Mouse (Mus musculus): ENCODE results near the gene Atxn7l1.

Atxn7l1 gene

DNA sequence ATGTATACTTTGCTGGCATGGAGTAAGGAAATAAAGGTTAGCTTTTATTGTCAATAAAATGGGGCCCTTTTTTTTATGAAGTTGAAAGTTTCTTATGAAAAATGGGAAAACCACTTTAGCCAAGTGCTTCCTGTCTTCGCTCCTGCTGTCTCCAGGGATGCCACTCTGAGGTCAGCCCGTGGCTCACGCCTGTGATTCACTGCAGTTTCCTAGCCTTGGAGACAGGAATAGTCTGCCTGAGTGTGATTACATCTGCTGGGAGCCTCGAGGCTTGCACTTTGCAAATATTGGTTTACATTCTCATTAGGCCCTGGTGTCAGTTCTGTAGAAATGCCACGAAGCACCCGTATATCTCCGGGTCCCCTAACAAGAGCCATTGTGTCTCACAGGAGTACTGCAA lies 74.7 kb downstream of the Atxn7l1 start:
- in situ Hi-C loops (cut with MboI, MseI), result loop anchor here (25.0 kb wide), 1 partner anchor 665 kb away; no protein-coding TSS in a partner anchor

DNA sequence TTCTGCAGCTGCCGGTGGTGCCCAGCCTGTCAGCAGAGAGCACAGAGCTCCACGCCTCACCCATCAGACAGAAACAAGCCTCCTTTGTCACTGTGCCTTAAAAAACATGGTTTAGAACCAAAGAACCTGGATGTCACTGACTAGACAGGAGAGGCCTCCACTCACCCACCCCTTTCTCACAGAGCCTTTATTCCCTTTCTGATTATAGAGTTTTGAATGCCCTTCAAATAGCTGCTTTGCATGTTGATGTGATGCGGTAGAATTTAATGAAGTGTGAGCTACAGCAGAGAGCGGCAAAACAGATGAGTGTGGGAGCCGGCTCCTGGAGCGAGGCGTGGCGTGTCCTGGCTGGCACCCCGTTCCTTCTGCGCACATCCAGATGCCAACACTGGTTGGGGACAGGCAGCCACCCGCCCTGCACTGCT lies 77.6 kb downstream of the Atxn7l1 start:
- in situ Hi-C loops (cut with MboI, MseI), result no loop called here

DNA sequence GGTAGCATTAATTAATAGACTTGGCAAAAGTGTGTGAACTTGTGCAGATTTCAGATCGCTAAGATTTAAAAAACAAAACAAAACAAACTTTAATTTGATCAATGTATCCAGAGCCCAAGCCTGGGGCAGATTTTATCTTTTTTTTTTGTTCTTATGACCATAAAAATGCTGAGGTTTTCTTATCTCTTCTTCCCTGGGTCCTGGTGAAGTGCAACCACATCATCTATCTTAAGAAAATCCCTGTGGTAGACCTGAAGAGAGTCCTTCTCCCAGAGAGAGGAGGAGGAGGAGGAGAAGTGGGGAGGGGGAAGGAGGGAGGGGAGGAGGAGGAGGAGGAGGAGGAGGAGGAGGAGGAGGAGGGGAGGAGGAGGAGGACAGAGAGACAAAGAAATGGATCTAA lies 78.5 kb downstream of the Atxn7l1 start:
- in situ Hi-C loops (cut with MboI, MseI), result no loop called here

DNA sequence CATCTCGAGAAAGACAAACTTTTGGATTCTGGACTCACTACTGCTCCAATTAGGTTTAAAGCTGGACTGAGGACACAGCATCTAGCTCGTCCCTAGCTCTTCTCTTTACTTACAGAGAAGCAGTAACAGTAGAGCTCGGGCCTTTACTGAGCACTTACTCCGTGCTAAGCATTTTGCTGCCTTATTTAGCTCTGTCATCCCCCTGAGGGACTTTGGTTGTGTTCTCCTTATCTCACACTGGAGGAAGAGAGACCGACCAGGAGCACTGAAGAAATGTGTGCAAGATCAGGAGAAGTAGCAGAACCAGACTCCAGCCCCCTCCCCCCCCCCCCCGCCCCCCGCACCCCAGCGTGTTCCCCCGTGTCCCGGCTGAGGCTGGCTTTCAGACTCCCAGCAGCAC lies 79.1 kb downstream of the Atxn7l1 start:
- in situ Hi-C loops (cut with MboI, MseI), result no loop called here

DNA sequence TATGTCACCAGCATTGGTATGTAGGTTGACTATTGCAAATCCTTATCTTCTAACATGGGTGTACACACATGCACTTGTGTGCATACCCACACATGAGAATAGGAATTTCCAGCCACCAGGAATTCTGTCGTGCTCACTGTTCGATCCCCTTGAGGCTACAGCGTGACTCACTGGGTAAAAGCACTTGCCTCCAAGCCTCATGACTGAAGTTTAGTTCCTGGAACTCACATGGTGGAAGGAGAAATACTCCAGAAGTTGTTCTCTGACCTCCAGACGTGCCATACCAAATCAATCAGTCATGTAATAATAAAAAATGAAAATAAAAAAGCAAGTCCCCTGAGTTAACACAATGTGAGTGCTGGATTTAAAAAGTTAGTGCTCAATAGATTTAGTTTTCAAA lies 87.8 kb downstream of the Atxn7l1 start:
- in situ Hi-C loops (cut with MboI, MseI), result no loop called here

DNA sequence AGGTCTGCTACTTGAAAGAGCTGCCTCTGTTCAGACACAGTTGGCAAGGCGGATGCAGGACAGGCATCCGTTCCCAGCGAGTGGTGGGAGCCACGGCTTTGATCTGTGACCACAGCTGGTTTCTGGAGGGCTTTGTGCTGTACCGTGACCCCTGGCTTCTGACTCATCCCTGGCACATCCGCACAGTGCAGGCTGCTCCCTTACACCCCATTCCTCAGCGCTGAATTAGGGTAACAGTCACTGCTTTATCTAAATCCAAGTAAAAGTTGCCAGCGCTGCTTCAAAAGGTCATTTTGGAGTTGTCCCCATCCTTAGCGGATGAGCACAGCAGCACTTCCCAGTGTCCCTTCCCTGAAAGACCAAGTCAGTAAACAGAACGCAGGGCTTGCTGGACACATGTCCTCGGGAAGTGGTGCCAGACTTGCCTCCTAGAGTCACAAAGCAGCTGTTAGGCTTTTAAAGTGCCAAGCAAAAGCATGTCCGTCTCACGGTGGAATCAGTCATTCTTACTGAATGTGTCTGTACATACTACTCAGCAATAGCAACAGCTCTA lies 88.4 kb downstream of the Atxn7l1 start:
- in situ Hi-C loops (cut with MboI, MseI), result no loop called here

DNA sequence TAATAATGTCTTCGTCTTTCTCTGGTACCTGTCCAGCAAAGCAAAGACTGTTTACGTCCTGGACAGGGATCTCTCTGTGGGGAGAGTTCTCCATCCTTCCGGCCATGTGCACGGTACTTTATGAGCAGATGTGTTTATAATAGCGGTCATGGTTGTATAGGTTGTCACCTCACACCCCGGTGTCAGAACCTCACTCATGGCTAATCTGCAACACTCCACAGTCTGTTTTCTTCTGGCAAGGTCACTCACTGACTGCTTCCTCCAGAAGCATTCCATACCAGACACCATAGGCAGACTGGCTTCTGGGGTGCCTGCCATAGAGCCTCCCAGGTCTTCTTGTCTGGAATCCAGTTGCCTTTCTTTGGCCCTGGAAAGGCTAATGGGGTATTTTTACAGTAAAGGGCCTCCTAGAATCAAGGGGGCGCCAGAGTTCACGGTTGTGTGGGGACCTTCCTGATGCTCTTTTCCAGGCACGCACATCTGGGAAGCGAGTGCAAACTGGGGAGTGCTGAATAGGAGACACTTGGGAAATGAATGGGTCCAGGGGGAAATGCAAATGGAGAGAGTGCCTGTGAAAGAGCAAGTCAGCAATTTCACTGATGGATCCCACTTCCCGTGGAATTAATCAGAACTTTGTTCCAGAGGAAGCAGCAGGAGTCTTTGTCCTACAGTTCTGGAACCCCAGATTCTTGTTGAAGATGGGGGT lies 89.0 kb downstream of the Atxn7l1 start:
- in situ Hi-C loops (cut with MboI, MseI), result no loop called here

DNA sequence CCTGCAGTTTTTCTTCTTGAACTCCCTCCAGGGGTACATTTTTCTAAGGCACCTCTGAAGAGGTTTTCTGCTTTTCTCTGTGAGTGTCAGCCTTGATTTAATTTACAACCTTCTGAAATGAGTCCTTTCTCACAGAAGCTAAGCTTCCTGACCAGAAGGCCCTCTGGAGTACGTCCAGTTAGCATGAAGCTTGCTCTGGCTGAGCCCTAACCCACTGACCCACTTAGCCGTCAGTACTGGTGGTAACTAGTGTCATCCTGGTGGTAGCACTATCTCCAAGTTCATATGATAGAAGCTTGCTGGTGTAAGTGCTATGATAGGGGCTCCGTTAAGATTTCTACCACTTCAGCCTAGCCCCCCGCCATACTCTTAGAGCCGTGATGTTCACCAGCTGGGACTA lies 89.6 kb downstream of the Atxn7l1 start:
- in situ Hi-C loops (cut with MboI, MseI), result no loop called here

DNA sequence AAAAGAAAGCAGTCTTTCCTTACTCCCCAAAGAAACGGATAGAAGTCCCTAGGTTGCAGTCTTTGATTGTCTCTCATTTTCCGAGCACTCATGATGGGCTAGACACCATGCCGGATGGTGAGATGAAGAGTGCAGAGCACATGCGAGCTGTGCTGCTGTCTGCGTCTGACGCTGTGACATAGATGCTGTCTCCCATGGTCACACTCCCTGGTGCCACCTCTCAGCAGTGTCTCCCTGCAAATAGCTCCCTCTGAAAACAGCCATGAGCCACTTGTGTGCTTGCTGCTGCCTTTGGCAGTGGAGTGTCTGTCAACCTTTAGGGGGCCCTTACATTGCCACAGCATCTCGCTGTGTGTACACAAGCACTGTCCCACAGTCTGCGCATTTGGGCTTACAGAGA lies 95.2 kb downstream of the Atxn7l1 start:
- in situ Hi-C loops (cut with MboI, MseI), result no loop called here

DNA sequence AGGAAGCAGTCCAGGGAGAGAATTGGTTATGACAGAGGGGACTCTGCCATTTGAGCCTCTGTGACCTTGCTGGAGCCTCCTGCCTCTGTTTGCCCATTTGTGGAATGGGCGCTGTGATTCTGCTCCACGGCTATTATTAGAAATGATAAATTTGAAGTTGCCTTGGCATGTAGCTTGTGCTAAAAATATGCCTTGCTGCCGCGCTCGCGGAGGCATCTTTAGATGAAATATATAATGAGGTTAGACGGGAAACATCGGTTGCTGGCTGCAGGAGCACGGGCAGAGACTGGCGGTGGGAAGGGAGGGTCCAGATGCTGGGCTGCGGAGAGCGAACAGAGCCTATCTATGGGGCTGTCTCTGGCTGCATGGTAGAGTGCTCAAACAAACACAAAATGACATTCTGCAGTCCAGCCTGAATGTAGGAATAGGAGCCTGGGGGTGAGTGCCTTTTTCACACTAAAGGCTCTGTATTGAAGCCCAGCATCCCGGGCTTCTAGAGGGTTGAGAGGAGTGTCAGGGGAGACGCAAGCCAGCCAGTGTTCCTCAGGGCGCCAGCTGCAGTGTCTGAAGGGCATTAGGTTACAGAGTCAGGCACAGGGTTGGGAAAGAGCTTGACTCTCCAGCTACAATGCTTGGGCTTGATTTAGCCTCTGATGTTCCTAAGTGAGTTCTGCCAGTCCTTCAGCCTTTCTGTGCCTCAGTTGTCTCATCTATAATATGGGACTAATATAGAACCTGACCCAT lies 96.8 kb downstream of the Atxn7l1 start:
- in situ Hi-C loops (cut with MboI, MseI), result no loop called here

DNA sequence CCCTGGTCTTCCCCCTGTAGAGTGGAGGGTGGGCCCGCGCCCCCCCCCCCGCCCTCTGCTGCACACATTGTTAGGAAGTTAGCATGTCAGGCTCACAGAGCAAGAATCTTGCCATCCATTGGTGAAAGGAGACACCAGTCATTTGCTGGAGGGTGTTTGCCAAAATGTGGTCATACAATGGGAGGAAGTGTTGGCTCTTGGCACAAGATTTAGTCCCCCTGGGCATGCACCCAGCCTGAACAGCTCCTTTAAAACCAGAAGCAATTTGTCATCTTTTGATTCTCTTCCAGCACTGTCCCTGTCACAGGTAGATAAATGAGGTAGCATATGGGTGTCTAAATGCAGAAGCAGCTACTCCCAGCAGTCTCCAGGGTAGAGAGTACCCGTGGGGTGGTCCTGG lies 98.0 kb downstream of the Atxn7l1 start:
- in situ Hi-C loops (cut with MboI, MseI), result no loop called here

DNA sequence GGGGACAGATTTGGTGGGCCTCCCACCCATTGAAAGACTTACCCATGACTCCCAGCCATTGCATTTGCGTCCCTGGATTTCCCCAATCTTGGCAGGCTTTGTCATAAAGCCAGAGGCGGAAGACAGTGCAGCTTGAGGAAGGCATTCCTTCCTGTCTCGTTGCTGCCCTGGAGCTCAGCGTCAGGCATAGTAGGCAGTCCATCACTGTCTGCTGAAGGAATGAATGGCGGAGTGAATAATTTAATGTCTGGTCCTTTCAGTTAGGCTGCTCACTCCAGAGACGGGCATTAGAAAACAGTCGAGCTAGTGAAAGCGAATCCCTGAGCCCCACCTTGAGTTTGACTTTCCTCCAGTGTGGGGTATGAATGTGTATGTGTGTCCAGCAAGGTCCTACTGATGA lies 99.4 kb downstream of the Atxn7l1 start:
- in situ Hi-C loops (cut with MboI, MseI), result no loop called here

DNA sequence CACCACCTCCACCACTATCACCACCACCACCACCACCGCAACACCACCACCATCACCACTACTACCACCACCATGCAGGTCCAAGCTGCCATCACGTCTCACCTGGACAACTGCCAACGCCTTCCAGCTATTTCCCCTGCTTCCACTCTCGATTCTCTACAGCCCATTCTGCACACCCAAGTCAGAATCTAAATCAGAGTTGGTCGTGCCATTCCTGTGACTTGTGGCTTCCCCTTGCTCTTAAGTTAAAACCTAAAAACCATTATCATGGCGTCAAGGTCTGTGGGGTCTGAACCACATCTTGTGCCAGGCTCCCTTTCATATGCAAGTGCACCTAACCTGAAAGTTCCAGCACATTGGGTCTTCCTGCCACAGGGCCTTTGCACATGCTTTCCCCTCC lies 102.7 kb downstream of the Atxn7l1 start:
- in situ Hi-C loops (cut with MboI, MseI), result no loop called here

DNA sequence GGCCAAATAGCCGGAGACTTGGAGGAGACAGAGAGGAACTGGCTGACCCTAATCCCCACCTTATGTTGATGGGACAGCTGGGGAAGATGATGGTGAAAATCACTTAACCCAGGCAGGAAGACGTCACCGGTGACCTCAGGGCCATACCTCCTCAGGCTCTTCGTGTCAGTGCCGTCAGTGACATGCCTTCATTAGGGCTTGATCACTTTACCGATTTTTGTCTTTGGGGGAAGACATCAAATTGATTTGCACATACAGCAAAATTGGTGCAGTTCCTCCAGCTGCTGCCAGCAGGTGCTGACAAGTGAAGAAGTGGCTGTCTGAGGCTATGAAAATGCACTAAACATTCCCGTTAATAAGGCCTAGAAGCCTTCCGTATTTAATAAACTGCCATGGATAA lies 103.9 kb downstream of the Atxn7l1 start:
- in situ Hi-C loops (cut with MboI, MseI), result no loop called here

DNA sequence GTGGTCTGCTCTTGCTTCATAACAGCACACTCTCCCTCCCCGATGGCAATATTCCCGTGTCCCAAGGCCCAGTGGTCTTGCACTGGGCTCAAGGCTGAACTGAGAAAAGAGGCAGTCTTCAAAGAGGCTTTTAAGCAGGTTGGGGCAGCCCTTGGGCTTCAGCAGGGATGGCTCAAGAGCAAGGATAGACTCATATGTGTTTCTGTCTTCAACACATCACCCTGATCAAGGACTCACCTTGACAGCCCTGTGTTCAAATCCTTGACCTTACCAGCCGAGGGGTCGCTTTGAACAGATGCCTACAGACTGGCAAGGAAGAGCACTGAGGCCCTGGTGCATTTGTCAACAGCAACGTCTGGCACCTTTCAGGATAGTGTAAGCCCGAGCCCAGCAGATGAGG lies 105.1 kb downstream of the Atxn7l1 start:
- in situ Hi-C loops (cut with MboI, MseI), result no loop called here

DNA sequence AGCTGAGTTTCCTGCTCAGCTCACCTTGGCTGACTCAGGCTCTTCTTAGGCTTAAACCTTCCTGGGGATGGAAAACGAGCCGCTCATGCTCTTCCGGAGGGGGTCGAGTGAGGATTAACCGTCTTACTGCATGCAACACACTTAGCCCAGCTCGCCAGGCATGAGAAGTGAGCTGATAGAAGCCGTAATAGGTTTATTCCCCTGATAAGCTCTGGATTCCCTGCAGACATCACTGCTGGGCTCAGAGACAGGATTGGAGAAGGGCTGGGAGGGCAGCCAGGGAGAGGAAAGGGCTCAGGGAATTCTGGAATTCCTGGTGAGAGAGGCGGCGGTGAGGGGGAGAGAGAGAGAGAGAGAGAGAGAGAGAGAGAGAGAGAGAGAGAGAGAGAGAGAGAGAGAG lies 105.7 kb downstream of the Atxn7l1 start:
- in situ Hi-C loops (cut with MboI, MseI), result no loop called here

DNA sequence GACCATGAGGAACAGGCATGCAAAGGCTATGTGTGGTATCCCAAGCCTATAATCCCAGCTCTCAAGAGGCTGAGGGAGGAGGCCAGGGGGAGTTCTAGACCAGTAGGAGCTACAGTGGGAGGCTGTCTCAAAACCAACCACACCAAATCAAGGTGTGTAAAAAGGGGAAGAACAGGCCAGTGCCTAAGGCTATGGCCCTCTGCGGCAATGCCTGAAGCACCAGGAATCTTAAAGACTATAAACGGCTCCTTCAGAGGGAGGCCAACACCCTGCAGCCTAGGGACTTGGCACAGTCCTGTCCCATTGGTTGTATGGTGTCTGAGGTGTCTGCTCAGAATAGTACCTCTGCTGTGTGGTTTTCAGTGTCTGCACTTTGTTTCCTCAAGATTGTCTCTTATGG lies 107.8 kb downstream of the Atxn7l1 start:
- in situ Hi-C loops (cut with MboI, MseI), result loop anchor here (5.0 kb wide), 1 partner anchor 53 kb away; no protein-coding TSS in a partner anchor

DNA sequence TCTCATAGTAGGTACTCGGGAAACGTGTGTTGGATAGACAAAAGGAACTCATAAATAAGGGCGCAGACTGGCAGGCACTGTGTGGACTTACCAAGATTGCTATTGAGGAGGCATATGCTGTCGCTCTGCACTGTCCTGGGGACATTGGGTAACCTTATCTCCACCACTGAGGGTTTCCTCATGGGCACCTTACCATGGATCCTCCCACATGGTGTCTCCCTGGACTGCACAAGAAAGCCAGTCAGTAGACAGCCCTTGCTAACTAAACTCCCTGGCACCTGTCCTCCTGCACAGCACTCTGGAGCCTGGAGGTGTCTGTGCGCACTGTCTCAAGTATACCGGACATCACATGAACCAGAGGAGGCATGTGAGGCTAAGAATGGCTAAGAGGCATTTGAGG lies 108.9 kb downstream of the Atxn7l1 start:
- in situ Hi-C loops (cut with MboI, MseI), result loop anchor here (5.0 kb wide), 1 partner anchor 54 kb away; no protein-coding TSS in a partner anchor

DNA sequence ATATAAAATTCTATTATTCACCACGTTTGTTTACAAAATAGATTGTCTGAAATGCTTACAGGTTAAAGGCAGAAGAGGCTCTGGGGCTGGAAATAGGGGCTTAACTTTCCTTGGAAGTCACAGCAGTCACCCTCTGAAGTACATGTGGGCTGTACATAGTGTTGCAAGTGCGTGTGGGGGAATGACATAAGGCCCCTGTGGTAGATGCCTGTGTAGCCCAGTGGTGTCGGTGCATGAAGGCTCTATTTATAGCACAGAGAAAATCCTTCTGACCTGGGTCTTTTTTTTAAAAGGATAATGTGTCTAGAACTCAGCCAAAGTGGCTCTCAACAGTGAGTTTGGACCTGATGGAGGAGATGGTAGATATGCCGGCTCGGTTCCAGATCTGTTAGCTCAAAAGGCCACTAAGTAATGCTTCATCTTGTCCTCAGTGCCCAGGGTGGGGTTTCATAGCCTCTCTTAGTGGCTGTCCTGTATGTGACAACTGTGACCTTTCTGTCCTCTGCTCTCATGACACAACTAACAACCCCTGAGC lies 111.6 kb downstream of the Atxn7l1 start:
- in situ Hi-C loops (cut with MboI, MseI), result loop anchor here (5.0 kb wide), 1 partner anchor 57 kb away; no protein-coding TSS in a partner anchor

DNA sequence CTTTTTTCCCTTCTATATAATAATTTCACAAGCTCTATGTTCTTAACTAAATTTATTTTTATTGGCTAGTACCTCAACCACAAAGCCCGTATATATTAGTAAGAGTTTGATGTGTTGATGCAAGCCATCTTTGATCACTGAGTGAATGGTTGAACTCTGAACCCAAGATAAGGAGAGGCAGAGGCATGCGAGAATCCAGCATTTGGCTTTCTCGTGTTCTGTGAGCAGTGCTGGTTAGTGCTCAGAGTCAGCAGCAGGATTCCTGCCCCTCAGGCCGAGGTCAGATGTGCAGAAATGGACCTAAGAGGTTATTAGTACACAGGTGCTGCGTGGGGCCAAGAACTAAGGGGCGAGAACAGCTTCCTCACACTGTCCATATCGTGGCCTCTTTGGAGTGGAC lies 113.1 kb downstream of the Atxn7l1 start:
- in situ Hi-C loops (cut with MboI, MseI), result no loop called here

DNA sequence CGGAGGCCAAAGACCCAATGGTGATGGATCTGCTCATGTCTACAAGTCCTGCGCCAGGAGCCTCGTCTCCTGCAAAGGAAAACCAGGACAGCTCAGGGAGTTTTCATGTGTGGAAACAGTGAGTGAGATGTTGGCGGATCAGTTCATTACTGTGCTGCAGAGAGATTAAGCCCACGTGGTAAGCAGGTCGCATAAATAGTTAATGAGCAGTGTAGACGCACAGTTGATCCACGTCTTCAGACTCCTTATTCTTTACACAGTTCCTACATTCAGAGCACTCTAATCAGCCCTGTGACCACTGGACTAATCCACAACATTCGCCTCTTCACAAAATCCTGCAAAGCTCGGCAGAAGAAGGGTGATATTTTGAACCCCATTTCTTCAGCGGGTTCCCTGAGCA lies 118.4 kb downstream of the Atxn7l1 start:
- in situ Hi-C loops (cut with MboI, MseI), result loop anchor here (5.0 kb wide), 1 partner anchor 239 kb away; no protein-coding TSS in a partner anchor

DNA sequence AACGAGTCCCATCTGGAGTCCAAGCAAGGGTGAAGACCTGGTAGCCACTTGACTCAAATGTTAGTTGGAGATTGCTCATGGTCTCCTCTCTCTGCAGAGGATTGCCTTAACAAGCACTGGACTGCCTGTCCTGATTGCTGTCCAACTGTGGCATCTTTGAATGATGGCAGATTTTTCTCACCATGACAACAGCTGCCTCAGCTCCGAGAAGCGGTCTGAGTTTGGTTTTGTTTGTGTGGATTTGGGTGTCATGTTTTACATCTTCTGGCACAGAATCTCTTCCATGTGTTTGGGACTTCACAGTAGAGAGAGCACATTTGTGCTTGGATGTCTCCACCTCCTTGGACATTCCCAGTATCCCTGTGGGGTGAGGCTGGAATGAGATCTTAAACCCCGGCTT lies 120.5 kb downstream of the Atxn7l1 start:
- in situ Hi-C loops (cut with MboI, MseI), result loop anchor here (5.0 kb wide), 1 partner anchor 241 kb away; no protein-coding TSS in a partner anchor
